Mouse (Mus musculus): ENCODE data around the gene Zfp74. TPM values are rescaled to one million over a fixed set of nuclear protein-coding genes. Genes with fewer than 3 reads are reported as not detected.

Gene Zfp74
- polyA plus RNA-seq, 1 experiment: not detected

GRCm38 (mm10) chr7:29906682-29907058, 47.2 kb downstream of the Zfp74 start:
- Histone ChIP-seq H3K4me1 (ENCODE audit: control insufficient read depth, insufficient read depth, low read length) (peaks cover 3% of the 10 kb centered on the region; the same call in 1 of the 2 replicates), H3K4me3 (ENCODE audit: insufficient read depth, low read depth, low read length) (peak overlapping the region; percentile 43), H3K27ac (ENCODE audit: insufficient read depth, low read depth, low read length) (peak overlapping the region; percentile 97)
- TF ChIP-seq POLR2A (IDR thresholded peaks at IDR 0.05; ENCODE audit: insufficient read depth, low read depth, low read length) (no peak), CTCF (IDR thresholded peaks at IDR 0.05; ENCODE audit: insufficient read depth, low read depth, low read length) (no peak)
- WGBS: 5% methylated on average over 8 of the region's 8 CpGs

- peak within 1 kb of the TSS; percentile 97 for H3K27ac ChIP-seq (ENCODE audit: insufficient read depth, low read depth, low read length)
- peaks cover 1% of the 10 kb centered on the region; the same call in 1 of the 2 replicates for H3K4me1 ChIP-seq (ENCODE audit: control insufficient read depth, insufficient read depth, low read length)
- under 1% methylated on average over 22 of the region's 22 CpGs for WGBS
- no peak for TF ChIP-seq POLR2A (IDR thresholded peaks at IDR 0.05; ENCODE audit: insufficient read depth, low read depth, low read length)
- TF ChIP-seq CTCF (IDR thresholded peaks at IDR 0.05; ENCODE audit: insufficient read depth, low read depth, low read length): no peak
- peak within 1 kb of the TSS; percentile 63 for H3K4me3 ChIP-seq (ENCODE audit: insufficient read depth, low read depth, low read length)
Measured at GRCm38 (mm10) chr7:29905966-29906681, 47.8 kb downstream of the Zfp74 start, which contains the start of gene Zfp27. Gene Zfp27 (minus strand): TSS chr7:29906572.

DNA sequence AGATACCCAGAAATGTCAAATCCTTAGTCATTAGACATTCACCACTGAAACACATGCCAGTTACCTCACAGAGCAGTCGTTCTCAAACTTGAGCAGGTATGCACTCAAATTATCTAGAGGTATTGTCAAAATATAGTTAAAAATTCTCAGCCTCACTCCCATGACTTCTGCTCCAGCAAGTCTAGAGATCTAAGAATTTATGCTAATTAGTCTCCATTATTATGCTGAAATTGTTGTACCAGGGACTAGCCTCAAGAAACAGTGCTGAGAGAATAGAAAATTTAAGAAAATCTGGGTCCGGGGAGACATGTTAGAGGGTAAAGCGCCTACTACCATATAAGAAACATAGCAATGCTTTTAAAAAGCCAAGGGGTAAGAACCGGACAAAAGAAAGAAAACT, 49.8 kb downstream of the Zfp74 start:
- H3K27ac ChIP-seq (ENCODE audit: insufficient read depth, low read depth, low read length): no peak overlapping the region
- WGBS: 96% methylated on average over 4 of the region's 4 CpGs
- no peak overlapping the region for H3K4me3 ChIP-seq (ENCODE audit: insufficient read depth, low read depth, low read length)
- no peaks in the 10 kb centered on the region for H3K4me1 ChIP-seq (ENCODE audit: control insufficient read depth, insufficient read depth, low read length)
- TF ChIP-seq POLR2A (IDR thresholded peaks at IDR 0.05; ENCODE audit: insufficient read depth, low read depth, low read length) (no peak), CTCF (IDR thresholded peaks at IDR 0.05; ENCODE audit: insufficient read depth, low read depth, low read length) (no peak)

GRCm38 (mm10) chr7:29898351-29898750, 55.5 kb downstream of the Zfp74 start:
- TF ChIP-seq CTCF (IDR thresholded peaks at IDR 0.05; ENCODE audit: insufficient read depth, low read depth, low read length) (no peak), POLR2A (IDR thresholded peaks at IDR 0.05; ENCODE audit: insufficient read depth, low read depth, low read length) (no peak)
- Histone ChIP-seq H3K27ac (ENCODE audit: insufficient read depth, low read depth, low read length) (no peak overlapping the region), H3K4me1 (ENCODE audit: control insufficient read depth, insufficient read depth, low read length) (no peaks in the 10 kb centered on the region), H3K4me3 (ENCODE audit: insufficient read depth, low read depth, low read length) (no peak overlapping the region)
- WGBS: 95% methylated on average over 4 of the region's 4 CpGs

DNA sequence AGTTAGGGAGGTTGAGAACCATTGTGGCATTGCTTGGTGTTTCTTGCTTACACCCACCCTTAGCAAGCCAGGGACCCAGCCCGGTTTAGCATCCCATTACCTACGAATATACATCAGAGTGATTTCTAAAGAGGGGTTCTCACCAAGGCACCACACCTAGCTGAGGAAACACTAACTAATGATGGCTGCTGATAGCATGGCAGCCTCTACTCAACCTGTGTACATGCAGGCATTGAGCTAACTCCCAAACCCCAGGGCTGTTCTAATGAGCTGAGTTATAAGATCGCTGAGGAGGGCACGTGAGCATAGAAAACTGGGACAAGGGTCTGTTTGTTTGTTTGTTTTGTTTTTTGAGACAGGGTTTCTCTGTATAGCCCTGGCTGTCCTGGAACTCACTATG, 61.1 kb downstream of the Zfp74 start:
- WGBS: 98% methylated on average over 4 of the region's 4 CpGs
- H3K4me1 ChIP-seq (ENCODE audit: control insufficient read depth, insufficient read depth, low read length): no peaks in the 10 kb centered on the region
- no peak overlapping the region for H3K4me3 ChIP-seq (ENCODE audit: insufficient read depth, low read depth, low read length)
- no peak for TF ChIP-seq CTCF (IDR thresholded peaks at IDR 0.05; ENCODE audit: insufficient read depth, low read depth, low read length)
- no peak for TF ChIP-seq POLR2A (IDR thresholded peaks at IDR 0.05; ENCODE audit: insufficient read depth, low read depth, low read length)
- no peak overlapping the region for H3K27ac ChIP-seq (ENCODE audit: insufficient read depth, low read depth, low read length)

DNA sequence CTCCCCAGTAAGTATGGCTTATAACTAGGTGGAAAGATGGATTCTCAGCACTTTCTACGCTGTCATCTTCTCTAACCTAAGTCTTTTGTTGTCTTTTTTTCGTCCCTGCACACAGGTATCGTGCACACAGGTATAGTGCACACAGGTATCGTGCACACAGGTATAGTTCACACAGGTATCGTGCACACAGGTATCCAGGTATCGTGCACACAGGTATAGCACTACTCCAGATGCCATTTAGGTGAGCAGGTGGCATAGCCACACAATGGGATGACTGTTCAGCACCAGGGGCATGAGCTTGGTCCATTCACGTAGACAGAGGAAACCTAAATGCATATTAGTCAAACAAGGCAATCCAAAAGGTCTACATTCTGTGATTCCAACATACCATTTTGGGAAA, 63.4 kb downstream of the Zfp74 start:
- Histone ChIP-seq H3K4me3 (ENCODE audit: insufficient read depth, low read depth, low read length) (no peak overlapping the region), H3K4me1 (ENCODE audit: control insufficient read depth, insufficient read depth, low read length) (no peaks in the 10 kb centered on the region), H3K27ac (ENCODE audit: insufficient read depth, low read depth, low read length) (no peak overlapping the region)
- TF ChIP-seq POLR2A (IDR thresholded peaks at IDR 0.05; ENCODE audit: insufficient read depth, low read depth, low read length) (no peak), CTCF (IDR thresholded peaks at IDR 0.05; ENCODE audit: insufficient read depth, low read depth, low read length) (no peak)
- WGBS: 98% methylated on average over 7 of the region's 7 CpGs

GRCm38 (mm10) chr7:29880916-29881315, 73.0 kb downstream of the Zfp74 start:
- 82% methylated on average over 7 of the region's 7 CpGs for WGBS
- TF ChIP-seq POLR2A (IDR thresholded peaks at IDR 0.05; ENCODE audit: insufficient read depth, low read depth, low read length) (no peak), CTCF (IDR thresholded peaks at IDR 0.05; ENCODE audit: insufficient read depth, low read depth, low read length) (no peak)
- Histone ChIP-seq H3K4me1 (ENCODE audit: control insufficient read depth, insufficient read depth, low read length) (no peaks in the 10 kb centered on the region), H3K27ac (ENCODE audit: insufficient read depth, low read depth, low read length) (no peak overlapping the region), H3K4me3 (ENCODE audit: insufficient read depth, low read depth, low read length) (no peak overlapping the region)

Other genes starting within 250 kb of the Zfp74 start
- not detected in 2 replicates for gene Catsperg2, start 227.1 kb downstream of the Zfp74 start, polyA plus RNA-seq (2012; ENCODE audit: insufficient read depth, insufficient read length, low replicate concordance, missing spikeins)
- not detected in 2 replicates for gene Zfp84, start 185.5 kb downstream of the Zfp74 start, polyA plus RNA-seq (2012; ENCODE audit: insufficient read depth, insufficient read length, low replicate concordance, missing spikeins)
- gene Zfp30, start 170.1 kb downstream of the Zfp74 start, polyA plus RNA-seq (2012; ENCODE audit: insufficient read depth, insufficient read length, low replicate concordance, missing spikeins): not detected in 2 replicates
- not detected in 2 replicates for gene Zfp790, start 138.0 kb downstream of the Zfp74 start, polyA plus RNA-seq (2012; ENCODE audit: insufficient read depth, insufficient read length, low replicate concordance, missing spikeins)
- not detected in 2 replicates for gene Zfp940, start 100.4 kb downstream of the Zfp74 start, polyA plus RNA-seq (2012; ENCODE audit: insufficient read depth, insufficient read length, low replicate concordance, missing spikeins)
- not detected in 2 replicates for gene Zfp420, start 94.1 kb downstream of the Zfp74 start, polyA plus RNA-seq (2012; ENCODE audit: insufficient read depth, insufficient read length, low replicate concordance, missing spikeins)
- not detected in 2 replicates for gene Zfp27, start 47.5 kb downstream of the Zfp74 start, polyA plus RNA-seq (2012; ENCODE audit: insufficient read depth, insufficient read length, low replicate concordance, missing spikeins)
- not detected in 2 replicates for gene Zfp383, start 45.9 kb downstream of the Zfp74 start, polyA plus RNA-seq (2012; ENCODE audit: insufficient read depth, insufficient read length, low replicate concordance, missing spikeins)
- gene Zfp568, start 29.9 kb upstream of the Zfp74 start, polyA plus RNA-seq (2012; ENCODE audit: insufficient read depth, insufficient read length, low replicate concordance, missing spikeins): not detected in 2 replicates
- not detected in 2 replicates for gene Zfp14, start 97.3 kb upstream of the Zfp74 start, polyA plus RNA-seq (2012; ENCODE audit: insufficient read depth, insufficient read length, low replicate concordance, missing spikeins)
- not detected in 2 replicates for gene Zfp82, start 118.8 kb upstream of the Zfp74 start, polyA plus RNA-seq (2012; ENCODE audit: insufficient read depth, insufficient read length, low replicate concordance, missing spikeins)
- not detected in 2 replicates for gene Gm26920, start 136.3 kb upstream of the Zfp74 start, polyA plus RNA-seq (2012; ENCODE audit: insufficient read depth, insufficient read length, low replicate concordance, missing spikeins)
- gene Zfp566, start 136.4 kb upstream of the Zfp74 start, polyA plus RNA-seq (2012; ENCODE audit: insufficient read depth, insufficient read length, low replicate concordance, missing spikeins): not detected in 2 replicates
- gene Zfp260, start 140.7 kb upstream of the Zfp74 start, polyA plus RNA-seq (2012; ENCODE audit: insufficient read depth, insufficient read length, low replicate concordance, missing spikeins): 238 TPM in 1 of 2 replicates, not detected in the other
- gene Zfp382, start 167.9 kb upstream of the Zfp74 start, polyA plus RNA-seq (2012; ENCODE audit: insufficient read depth, insufficient read length, low replicate concordance, missing spikeins): not detected in 2 replicates
- not detected in 2 replicates for gene Zfp146, start 215.7 kb upstream of the Zfp74 start, polyA plus RNA-seq (2012; ENCODE audit: insufficient read depth, insufficient read length, low replicate concordance, missing spikeins)
- not detected in 2 replicates for gene Cox7a1, start 230.1 kb upstream of the Zfp74 start, polyA plus RNA-seq (2012; ENCODE audit: insufficient read depth, insufficient read length, low replicate concordance, missing spikeins)
- 469 TPM in 1 of 2 replicates, not detected in the other for gene Capns1, start 244.7 kb upstream of the Zfp74 start, polyA plus RNA-seq (2012; ENCODE audit: insufficient read depth, insufficient read length, low replicate concordance, missing spikeins)